Mouse (Mus musculus) mouse trophoblast stem cell (cell line): ENCODE results near the gene Ascl3.

Source experiments
- in situ Hi-C, 2 experiments: fragments of 300-500 bp; cut with MseI, MboI; formaldehyde crosslinking; loops; 2 replicates in 1 of 2; 3 replicates in 1 of 2; pipeline ENCODE4 v1.15.1; 2025

Gene Ascl3

GRCm38 (mm10) chr7:109731626-109732025 lies at the start of gene Ascl3:
TSS of gene Ascl3 (minus strand) at chr7:109731726.
- in situ Hi-C loops: no loop called here

- in situ Hi-C loops: no loop called here
These were observed 49.6 kb upstream of the Ascl3 start for GRCm38 (mm10) chr7:109781087-109781469.

- in situ Hi-C loops: no loop called here
These were observed 40.7 kb upstream of the Ascl3 start for GRCm38 (mm10) chr7:109772251-109772650.

- in situ Hi-C loops: no loop called here
These were observed 37.3 kb upstream of the Ascl3 start for GRCm38 (mm10) chr7:109768699-109769383.

GRCm38 (mm10) chr7:109767575-109768350 lies 36.2 kb upstream of the Ascl3 start:
- in situ Hi-C loops: no loop called here

- in situ Hi-C loops: no loop called here
These were observed 32.5 kb upstream of the Ascl3 start for GRCm38 (mm10) chr7:109764009-109764408.

GRCm38 (mm10) chr7:109756291-109756690 lies 24.8 kb upstream of the Ascl3 start:
- in situ Hi-C loops: no loop called here

- in situ Hi-C loops: no loop called here
These were observed 22.5 kb upstream of the Ascl3 start for GRCm38 (mm10) chr7:109754034-109754433.

- in situ Hi-C loops: no loop called here
These were observed 20.7 kb upstream of the Ascl3 start, which contains the start of gene Tmem9b for GRCm38 (mm10) chr7:109752008-109752925. TSS of gene Tmem9b (minus strand) at chr7:109752875.

GRCm38 (mm10) chr7:109751427-109752007 lies 20.0 kb upstream of the Ascl3 start:
- in situ Hi-C loops: no loop called here

- in situ Hi-C loops: no loop called here
These were observed 16.2 kb upstream of the Ascl3 start for GRCm38 (mm10) chr7:109747747-109748146.

- in situ Hi-C loops: no loop called here
These were observed 10.2 kb upstream of the Ascl3 start for GRCm38 (mm10) chr7:109741703-109742102.

- in situ Hi-C loops: no loop called here
These were observed 9.5 kb upstream of the Ascl3 start for GRCm38 (mm10) chr7:109741060-109741459.

- in situ Hi-C loops: no loop called here
These were observed 8.4 kb upstream of the Ascl3 start for GRCm38 (mm10) chr7:109739822-109740370.

GRCm38 (mm10) chr7:109734806-109735205 lies 3.3 kb upstream of the Ascl3 start:
- in situ Hi-C loops: no loop called here

GRCm38 (mm10) chr7:109723697-109724096 lies 7.8 kb downstream of the Ascl3 start, which contains the start of gene BC051019:
TSS of gene BC051019 (minus strand) at chr7:109723850.
- in situ Hi-C loops: loop anchor here in 1 of 2 experiments (25.0 kb wide), 1 partner anchor 186 kb away; no protein-coding TSS in a partner anchor

- in situ Hi-C loops: loop anchor here in 1 of 2 experiments (25.0 kb wide), 1 partner anchor 186 kb away; no protein-coding TSS in a partner anchor
These were observed 8.4 kb downstream of the Ascl3 start for GRCm38 (mm10) chr7:109723114-109723513.

- in situ Hi-C loops: loop anchor here in 1 of 2 experiments (25.0 kb wide), 1 partner anchor 185 kb away; no protein-coding TSS in a partner anchor
These were observed 8.9 kb downstream of the Ascl3 start for GRCm38 (mm10) chr7:109722618-109723017.

- in situ Hi-C loops: loop anchor here in 1 of 2 experiments (25.0 kb wide), 1 partner anchor 182 kb away; no protein-coding TSS in a partner anchor
These were observed 12.2 kb downstream of the Ascl3 start for GRCm38 (mm10) chr7:109719286-109719685.

- in situ Hi-C loops: loop anchor here in 1 of 2 experiments (25.0 kb wide), 1 partner anchor 176 kb away; no protein-coding TSS in a partner anchor
These were observed 18.0 kb downstream of the Ascl3 start for GRCm38 (mm10) chr7:109713434-109713982.
